Mouse (Mus musculus) hindbrain, embryonic 13.5 days (tissue): Measurements from ENCODE around the gene Mtmr3. TPM values are rescaled to one million over a fixed set of nuclear protein-coding genes. Genes with fewer than 3 reads are reported as not detected.

Source experiments
- ATAC-seq: fragments of 200-750 bp; cut with Nextera tagmentation; 2 replicates; pipeline ENCODE4 v1.8.0; 2017; ENCODE audit warnings: moderate TSS enrichment; ENCODE audit not compliant: low FRiP score
- H3K27ac ChIP-seq: fragments of 300-500 bp; sonication (generic); 2 replicates; pipeline ENCODE4 v1.5.1; 2015; ENCODE audit warnings: inconsistent platforms, mild to moderate bottlenecking, moderate library complexity
- H3K27me3 ChIP-seq: fragments of 300-500 bp; sonication (generic); 2 replicates; pipeline ENCODE4 v1.6.1; 2015; ENCODE audit warnings: mild to moderate bottlenecking, inconsistent platforms
- H3K36me3 ChIP-seq: fragments of 300-500 bp; sonication (generic); 2 replicates; pipeline ENCODE4 v1.6.1; 2015; ENCODE audit warnings: mild to moderate bottlenecking, inconsistent platforms
- H3K4me1 ChIP-seq: fragments of 300-500 bp; sonication (generic); replicated peaks from 2 replicates; pipeline ENCODE4 v1.6.1; 2015; ENCODE audit warnings: inconsistent platforms
- H3K4me2 ChIP-seq: fragments of 300-500 bp; sonication (generic); 2 replicates; pipeline ENCODE4 v1.6.1; 2015; ENCODE audit warnings: inconsistent platforms, mild to moderate bottlenecking, moderate library complexity
- H3K4me3 ChIP-seq: fragments of 300-500 bp; sonication (generic); 2 replicates; pipeline ENCODE4 v1.5.1; 2015; ENCODE audit warnings: mild to moderate bottlenecking, inconsistent platforms
- H3K9ac ChIP-seq: fragments of 300-500 bp; sonication (generic); 2 replicates; pipeline ENCODE4 v1.6.1; 2015; ENCODE audit warnings: mild to moderate bottlenecking, inconsistent platforms
- H3K9me3 ChIP-seq: fragments of 300-500 bp; sonication (generic); 2 replicates; pipeline ENCODE4 v1.6.1; 2016; ENCODE audit warnings: inconsistent platforms
- WGBS: fragments of 180-500 bp; shearing (Covaris S2); methylation state at CpG from one replicate; pipeline ENCODE4 v1.1.7; 2015; 5-methylcytosine and 5-hydroxymethylcytosine counted together
- polyA plus RNA-seq: library from polyadenylated mRNA; unstranded; fragments of >200 nt; fragmentation: Nextera tagmentation; extraction: Ambion mirVana; gene quantifications from 2 replicates; pipeline ENCODE4 v1.2.1, GENCODE M21; 2015

The Mtmr3 gene
- polyA plus RNA-seq, 1 experiment from 2014 or later, result 36.7 TPM

DNA sequence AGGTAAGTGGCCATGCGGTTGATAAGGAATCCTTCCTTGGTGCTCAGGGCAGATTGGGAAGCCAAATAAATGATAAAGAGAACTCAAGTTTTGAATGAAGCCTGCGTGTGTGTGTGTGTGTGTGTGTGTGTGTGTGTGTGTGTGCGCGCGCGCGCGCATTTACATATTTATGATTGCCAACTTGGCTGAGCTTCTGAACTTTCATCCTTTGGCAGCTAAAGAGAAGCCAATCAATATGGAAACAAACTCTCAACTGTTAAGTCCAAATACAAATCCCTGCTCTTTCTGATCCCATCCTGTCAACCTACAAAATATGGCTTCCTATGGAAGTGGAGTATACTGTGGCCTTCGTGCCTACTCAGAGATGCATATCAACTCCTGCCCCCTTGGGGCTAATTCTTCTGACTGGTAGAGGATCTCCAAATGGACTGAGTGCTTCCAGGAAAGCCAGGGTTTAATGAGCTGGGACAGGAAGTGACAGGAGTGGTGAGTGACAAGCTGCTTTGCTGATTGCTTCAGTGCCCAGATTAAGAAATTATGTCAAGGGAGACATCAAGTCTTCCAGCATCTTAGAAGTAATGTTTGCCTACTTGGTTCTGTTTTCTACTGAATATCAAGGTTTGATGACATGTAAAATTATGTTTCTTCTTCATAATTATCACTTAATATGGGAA is 148.3 kb downstream of the Mtmr3 start:
- no peaks in the 10 kb centered on the region for H3K4me1 ChIP-seq
- H3K9ac ChIP-seq, result no peak overlapping the region
- ATAC-seq, result no peak
- 93% methylated on average over 9 of the region's 9 CpGs for WGBS
- H3K27ac ChIP-seq, result no peak overlapping the region
- H3K4me3 ChIP-seq, result no peak overlapping the region
- H3K9me3 ChIP-seq, result no peaks in the 10 kb centered on the region
- H3K27me3 ChIP-seq, result no peaks in the 10 kb centered on the region
- no peak overlapping the region for H3K4me2 ChIP-seq
- no peaks in the 10 kb centered on the region for H3K36me3 ChIP-seq

DNA sequence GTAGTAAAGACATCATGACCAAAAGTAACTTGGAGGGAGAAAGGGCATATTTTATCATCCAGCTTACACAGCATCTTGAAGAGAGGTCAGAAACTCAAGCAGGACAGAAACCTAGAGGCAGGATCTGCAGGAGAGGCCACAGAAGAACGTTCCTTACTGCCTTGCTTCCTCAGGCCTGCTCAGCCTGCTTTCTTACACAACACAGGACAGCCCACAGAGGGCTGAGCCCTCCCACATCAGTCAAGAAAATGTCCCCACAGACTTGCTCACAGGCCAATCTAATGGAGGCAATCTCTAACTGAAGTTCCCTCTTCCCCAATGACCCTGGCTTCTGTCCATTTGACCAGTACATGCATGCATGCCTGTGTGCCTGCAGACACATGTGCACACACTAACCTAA is 152.4 kb downstream of the Mtmr3 start:
- WGBS, result 56% methylated on average over 1 of the region's 1 CpGs

DNA sequence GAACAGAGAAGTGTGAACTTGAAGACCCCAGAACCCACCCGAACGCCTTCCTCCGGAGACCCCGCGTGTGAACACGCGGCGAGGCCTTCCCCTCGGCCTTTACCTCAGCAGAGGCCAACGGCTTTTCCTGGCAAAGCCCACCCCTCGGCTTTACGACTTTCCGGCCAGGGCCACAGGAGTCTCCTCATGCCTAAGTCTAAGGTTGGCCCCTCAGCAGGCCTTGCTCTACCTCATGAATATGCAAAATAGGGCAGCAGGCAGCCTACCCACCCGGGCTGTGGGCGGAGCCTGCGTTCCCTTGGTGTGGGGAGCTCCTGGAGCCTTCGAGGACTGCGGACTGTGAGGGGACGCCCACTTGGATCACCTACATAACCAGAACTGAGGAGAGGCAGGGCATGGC is 153.7 kb downstream of the Mtmr3 start, which contains the start of gene Hormad2:
Gene Hormad2 (minus strand): TSS at position 128 of the 400 bp plus-strand sequence.
- no peak within 1 kb of the TSS for H3K27ac ChIP-seq

More for the DNA sequence above, 152.4 kb downstream of the Mtmr3 start:
- ATAC-seq, result no peak
- Histone ChIP-seq H3K9ac (no peak overlapping the region), H3K36me3 (no peaks in the 10 kb centered on the region), H3K4me1 (no peaks in the 10 kb centered on the region), H3K4me3 (no peak overlapping the region), H3K27me3 (no peaks in the 10 kb centered on the region), H3K9me3 (no peaks in the 10 kb centered on the region), H3K27ac (no peak overlapping the region), H3K4me2 (no peak overlapping the region)

DNA sequence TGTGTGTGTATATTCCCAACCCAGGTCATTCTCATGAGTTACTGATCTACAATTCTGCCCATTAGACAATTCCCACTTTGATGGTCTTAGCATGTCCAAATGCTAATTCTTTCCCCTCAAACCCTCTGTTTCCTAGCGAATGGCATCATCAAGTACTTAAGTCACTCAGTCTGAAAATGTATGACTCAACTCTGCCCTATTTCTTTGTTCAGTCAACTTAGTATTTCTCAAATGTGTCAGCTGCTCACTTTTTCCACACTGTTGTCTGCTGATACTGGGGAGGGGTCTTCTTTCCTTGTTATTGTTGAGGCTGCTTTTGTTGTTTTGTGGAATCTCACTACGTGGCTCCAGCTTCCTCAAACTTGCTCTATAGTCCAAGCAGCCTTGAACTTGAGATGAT is 156.5 kb downstream of the Mtmr3 start:
- no peak overlapping the region for H3K27ac ChIP-seq
- H3K4me2 ChIP-seq, result no peak overlapping the region
- H3K36me3 ChIP-seq, result no peaks in the 10 kb centered on the region
- no peak overlapping the region for H3K4me3 ChIP-seq
- no peak overlapping the region for H3K9ac ChIP-seq
- H3K27me3 ChIP-seq, result no peaks in the 10 kb centered on the region
- no peaks in the 10 kb centered on the region for H3K4me1 ChIP-seq
- H3K9me3 ChIP-seq, result no peaks in the 10 kb centered on the region
- ATAC-seq, result no peak
- 56% methylated on average over 2 of the region's 2 CpGs for WGBS

More for the DNA sequence above, 153.7 kb downstream of the Mtmr3 start, which contains the start of gene Hormad2:
- Histone ChIP-seq H3K27me3 (no peaks in the 10 kb centered on the region), H3K36me3 (no peaks in the 10 kb centered on the region), H3K4me3 (no peak within 1 kb of the TSS), H3K4me2 (no peak within 1 kb of the TSS), H3K9ac (no peak within 1 kb of the TSS), H3K9me3 (no peaks in the 10 kb centered on the region), H3K4me1 (no peaks in the 10 kb centered on the region)
- WGBS, result 55% methylated on average over 19 of the region's 19 CpGs
- ATAC-seq, result no peak

DNA sequence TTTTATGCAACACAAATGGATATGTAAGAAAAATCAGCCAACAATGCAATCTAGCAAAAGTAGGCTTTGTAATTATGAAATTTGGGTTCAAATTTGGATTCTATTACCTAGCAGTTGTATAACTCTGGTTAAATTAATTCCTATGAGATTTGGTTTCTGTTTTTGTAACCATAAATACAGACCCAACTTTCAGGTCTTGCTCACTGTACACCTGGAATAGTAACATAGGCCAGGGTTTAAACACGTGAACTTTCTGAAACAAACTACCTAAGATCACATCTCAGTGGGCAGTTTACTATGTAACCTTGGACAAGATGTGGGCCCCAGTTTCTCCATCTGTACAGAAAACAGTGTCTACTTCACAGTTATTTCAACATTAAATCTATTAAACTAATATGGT is 157.3 kb downstream of the Mtmr3 start:
- Histone ChIP-seq H3K36me3 (no peaks in the 10 kb centered on the region), H3K4me1 (no peaks in the 10 kb centered on the region), H3K9me3 (no peaks in the 10 kb centered on the region), H3K9ac (no peak overlapping the region), H3K27me3 (no peaks in the 10 kb centered on the region), H3K4me3 (no peak overlapping the region), H3K27ac (no peak overlapping the region), H3K4me2 (no peak overlapping the region)
- ATAC-seq, result no peak
- WGBS, result 94% methylated on average over 1 of the region's 1 CpGs

DNA sequence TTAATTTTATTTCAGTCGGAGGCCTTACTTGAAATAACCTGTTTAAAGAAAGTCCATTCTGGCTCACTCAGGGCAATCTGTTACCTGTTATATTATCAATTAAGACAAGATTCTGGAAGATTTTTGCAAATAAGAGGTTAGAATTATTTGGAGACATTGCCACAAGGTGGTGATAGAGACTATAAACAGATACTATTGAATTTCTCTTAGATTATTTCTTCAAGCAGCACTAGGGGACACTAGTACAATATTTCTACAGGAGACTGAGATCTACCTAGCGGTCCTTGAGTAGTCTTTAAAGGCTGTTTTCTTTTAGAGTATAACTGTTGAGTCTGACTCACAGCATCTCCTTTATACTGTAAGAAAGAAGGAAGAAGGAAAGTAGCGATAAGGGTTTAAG is 158.0 kb downstream of the Mtmr3 start:
- Histone ChIP-seq H3K9ac (no peak overlapping the region), H3K4me3 (no peak overlapping the region), H3K27me3 (no peaks in the 10 kb centered on the region), H3K4me1 (no peaks in the 10 kb centered on the region), H3K4me2 (no peak overlapping the region), H3K9me3 (no peaks in the 10 kb centered on the region), H3K36me3 (no peaks in the 10 kb centered on the region), H3K27ac (no peak overlapping the region)
- no peak for ATAC-seq
- WGBS, result 85% methylated on average over 3 of the region's 3 CpGs

DNA sequence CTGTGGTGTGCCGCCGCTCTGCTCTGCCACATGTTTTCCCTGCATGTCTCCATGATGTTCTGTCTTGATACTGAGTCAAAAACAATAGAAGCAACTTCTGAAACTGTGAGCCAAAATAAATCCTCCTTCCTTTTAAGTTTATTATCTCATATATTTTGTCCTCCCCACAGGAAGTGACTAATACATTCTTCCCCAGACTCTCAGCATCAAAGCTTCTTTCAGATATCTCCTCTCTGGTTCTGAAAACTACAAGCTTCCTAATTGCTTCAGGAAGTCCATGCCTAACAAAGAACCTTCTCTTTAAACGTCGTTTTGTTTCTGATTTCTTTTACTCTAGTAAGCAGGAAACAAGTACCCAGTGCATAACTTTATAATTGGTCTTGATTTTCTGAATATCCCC is 160.2 kb downstream of the Mtmr3 start:
- Histone ChIP-seq H3K27ac (no peak overlapping the region), H3K4me2 (no peak overlapping the region), H3K9ac (no peak overlapping the region), H3K4me3 (no peak overlapping the region), H3K4me1 (no peaks in the 10 kb centered on the region), H3K9me3 (no peaks in the 10 kb centered on the region), H3K27me3 (no peaks in the 10 kb centered on the region), H3K36me3 (no peaks in the 10 kb centered on the region)
- ATAC-seq, result no peak
- WGBS, result 82% methylated on average over 4 of the region's 4 CpGs

Other genes with a start within 250 kb of the Mtmr3 start
- not detected in 2 replicates for gene Hormad2, start 153.8 kb downstream of the Mtmr3 start, polyA plus RNA-seq
- not detected in 2 replicates for gene Gm11032, start 25.2 kb upstream of the Mtmr3 start, polyA plus RNA-seq
- gene Ascc2, start 42.9 kb upstream of the Mtmr3 start, polyA plus RNA-seq, result 20.8 and 21.5 TPM in 2 replicates
- gene Uqcr10, start 109.5 kb upstream of the Mtmr3 start, polyA plus RNA-seq, result 541 and 557 TPM in 2 replicates
- 71.6 and 74.5 TPM in 2 replicates for gene Zmat5, start 109.8 kb upstream of the Mtmr3 start, polyA plus RNA-seq
- 1.3 and 1.4 TPM in 2 replicates for gene Cabp7, start 151.9 kb upstream of the Mtmr3 start, polyA plus RNA-seq